7 mouse cellular contexts compared by ENCODE assay signal in the genomic region with DNA sequence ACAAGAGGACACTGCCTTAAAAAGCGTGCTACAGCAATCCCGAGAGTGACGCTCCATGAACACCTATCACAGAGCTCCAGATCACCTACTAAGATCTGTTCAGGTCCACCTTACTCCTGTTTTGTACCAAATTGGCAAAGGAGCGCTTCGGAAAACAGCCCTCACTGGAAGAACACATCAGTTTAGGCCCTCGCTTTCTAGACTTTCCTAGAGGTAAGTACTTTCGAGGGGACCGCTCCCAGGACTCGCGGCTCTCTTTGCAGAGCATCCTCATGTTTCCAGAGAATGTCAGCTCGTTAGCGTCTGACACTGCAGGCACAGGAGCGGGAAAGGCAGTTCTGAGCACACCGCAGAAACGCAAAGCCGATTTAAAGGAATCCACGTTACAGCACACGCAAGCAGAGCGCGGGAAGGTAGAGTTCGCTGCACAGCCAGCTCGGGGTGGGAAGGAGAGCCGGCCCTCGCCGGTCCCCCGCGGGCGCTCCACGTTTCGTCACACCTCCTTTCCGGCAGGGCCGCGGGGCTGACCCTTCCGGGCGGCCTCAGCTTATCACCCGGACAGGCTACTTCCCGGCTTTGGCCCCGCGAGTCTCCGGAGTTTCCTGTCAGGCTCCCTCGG. TPM values are rescaled to one million over a fixed set of nuclear protein-coding genes. Genes with fewer than 3 reads are reported as not detected.
DNase-seq lines count a peak whose midpoint lies in the region; ATAC-seq and TF ChIP-seq lines count a peak whose summit lies in the region.

Fer (plus strand) TSS at position 51 of the 619 bp plus-strand sequence.

- H3K36me3 ChIP-seq in thymus, adult 2 months (ENCODE audit: control insufficient read depth, insufficient read depth, low read length), result no peaks in the 10 kb centered on the region
- no peaks in the 10 kb centered on the region for H3K36me3 ChIP-seq in embryonic facial prominence, embryonic 10.5 days (replicated peaks)
- no peaks in the 10 kb centered on the region for H3K36me3 ChIP-seq in heart, embryonic 11.5 days (ENCODE audit: control insufficient read depth, insufficient read depth, low read length)
- no peaks in the 10 kb centered on the region for H3K36me3 ChIP-seq in midbrain, embryonic 14.5 days (ENCODE audit: control insufficient read depth, insufficient read depth, low read length)

- no peak for TF ChIP-seq CTCF in thymus, adult 2 months (IDR thresholded peaks at IDR 0.05; ENCODE audit: borderline replicate concordance, control insufficient read depth, extremely low read depth, insufficient read depth, low read length, poor library complexity)

- TF ChIP-seq POLR2A in thymus, adult 2 months (IDR thresholded peaks at IDR 0.05; ENCODE audit: control insufficient read depth, extremely low read depth, insufficient read depth, low read length, poor library complexity), result no peak

- ATAC-seq in heart, embryonic 11.5 days (replicated peaks; ENCODE audit: insufficient number of reproducible peaks, low FRiP score, low TSS enrichment), result peak; percentile 66
- peak; percentile 40 for ATAC-seq in midbrain, embryonic 14.5 days (ENCODE audit: low FRiP score, low TSS enrichment)

- peak within 1 kb of the TSS; percentile 86 for H3K9ac ChIP-seq in heart, embryonic 11.5 days (ENCODE audit: low read depth, low read length)
- H3K9ac ChIP-seq in midbrain, embryonic 14.5 days (replicated peaks; ENCODE audit: low read length), result peak within 1 kb of the TSS; percentile 96

- H3K4me3 ChIP-seq in thymus, adult 2 months (ENCODE audit: control insufficient read depth, insufficient read depth, low read length), result peak within 1 kb of the TSS; percentile 51
- H3K4me3 ChIP-seq in embryonic facial prominence, embryonic 10.5 days, result peak within 1 kb of the TSS; percentile 83
- peak within 1 kb of the TSS; percentile 92 for H3K4me3 ChIP-seq in heart, embryonic 11.5 days (ENCODE audit: low read depth, low read length)
- H3K4me3 ChIP-seq in midbrain, embryonic 14.5 days (replicated peaks; ENCODE audit: low read depth, low read length), result peak within 1 kb of the TSS; percentile 92

- H3K4me1 ChIP-seq in thymus, adult 2 months (replicated peaks; ENCODE audit: control insufficient read depth, insufficient read depth, low read length), result peaks cover 16% of the 10 kb centered on the region
- H3K4me1 ChIP-seq in embryonic facial prominence, embryonic 10.5 days, result peaks cover 5% of the 10 kb centered on the region
- 0 out of 2 replicates have a peak, but pooled peaks cover 3% of the 10 kb centered on the region for H3K4me1 ChIP-seq in heart, embryonic 11.5 days (ENCODE audit: control insufficient read depth, insufficient read depth, low read length)
- peaks cover 5% of the 10 kb centered on the region for H3K4me1 ChIP-seq in midbrain, embryonic 14.5 days (ENCODE audit: control insufficient read depth, insufficient read depth, low read length)

- DNase-seq in thymus, adult 2 months, result no peak
- no peak for DNase-seq in thymus, adult 18-20 months
- DNase-seq in embryonic facial prominence, embryonic 10.5 days (ENCODE audit: low spot score), result no peak
- no peak for DNase-seq in layer of hippocampus, postnatal 25 days (ENCODE audit: extremely low spot score in 1 of 2, low spot score in 1 of 2)
- peak; percentile 71 for DNase-seq in midbrain, embryonic 14.5 days
- no peak for DNase-seq in urinary bladder, postnatal 4 days (ENCODE audit: low spot score in 2 of 2)

- WGBS in thymus, adult 2 months, result 5% methylated on average over 41 of the region's 41 CpGs
- WGBS in embryonic facial prominence, embryonic 10.5 days, result 1% methylated on average over 41 of the region's 41 CpGs
- WGBS in heart, embryonic 11.5 days (ENCODE audit: insufficient replicate concordance), result under 1% methylated on average over 41 of the region's 41 CpGs
- 1% methylated on average over 41 of the region's 41 CpGs for WGBS in midbrain, embryonic 14.5 days

- peak within 1 kb of the TSS; percentile 91 for H3K4me2 ChIP-seq in heart, embryonic 11.5 days
- peak within 1 kb of the TSS; percentile 93 for H3K4me2 ChIP-seq in midbrain, embryonic 14.5 days (ENCODE audit: low read length)

- H3K27me3 ChIP-seq in thymus, adult 2 months (ENCODE audit: control insufficient read depth, insufficient read depth, low read length), result peaks cover 18% of the 10 kb centered on the region
- H3K27me3 ChIP-seq in embryonic facial prominence, embryonic 10.5 days (replicated peaks; ENCODE audit: low read depth, poor library complexity, severe bottlenecking), result peaks cover 6% of the 10 kb centered on the region
- no peaks in the 10 kb centered on the region for H3K27me3 ChIP-seq in heart, embryonic 11.5 days (ENCODE audit: control insufficient read depth, insufficient read depth, low read length)
- H3K27me3 ChIP-seq in midbrain, embryonic 14.5 days (ENCODE audit: control insufficient read depth, insufficient read depth, low read length), result no peaks in the 10 kb centered on the region

- H3K27ac ChIP-seq in thymus, adult 2 months (ENCODE audit: control insufficient read depth, insufficient read depth, low read length), result no peak within 1 kb of the TSS
- peak within 1 kb of the TSS; percentile 92 for H3K27ac ChIP-seq in embryonic facial prominence, embryonic 10.5 days (replicated peaks)
- H3K27ac ChIP-seq in heart, embryonic 11.5 days (ENCODE audit: low read depth, low read length), result peak within 1 kb of the TSS; percentile 85
- peak within 1 kb of the TSS; percentile 94 for H3K27ac ChIP-seq in midbrain, embryonic 14.5 days (replicated peaks; ENCODE audit: low read depth, low read length)

- H3K9me3 ChIP-seq in embryonic facial prominence, embryonic 10.5 days, result no peaks in the 10 kb centered on the region
- H3K9me3 ChIP-seq in heart, embryonic 11.5 days (replicated peaks; ENCODE audit: control insufficient read depth, low read length), result no peaks in the 10 kb centered on the region
- no peaks in the 10 kb centered on the region for H3K9me3 ChIP-seq in midbrain, embryonic 14.5 days (ENCODE audit: control insufficient read depth, low read length)

RNA-seq across cellular contexts. Expression of gene Fer, which starts in this region (rescaled TPM):
- 0.68 and 0.69 TPM in 2 replicates for polyA plus RNA-seq in thymus, adult 2 months (2012; rRNA removed)
- polyA plus RNA-seq in embryonic facial prominence, embryonic 10.5 days (2016; fragmentation: Nextera tagmentation; extraction: Ambion mirVana), result 27.2 and 29.2 TPM in 2 replicates
- polyA plus RNA-seq in heart, embryonic 11.5 days (2014; fragmentation: Nextera tagmentation; extraction: Ambion mirVana), result 26.6 and 29.4 TPM in 2 replicates
- total RNA-seq in layer of hippocampus, postnatal 25 days (2021), result 10 to 100 TPM; 33.0 TPM
- polyA plus RNA-seq in midbrain, embryonic 14.5 days (2014; fragmentation: Nextera tagmentation; extraction: Ambion mirVana), result 31.0 and 39.5 TPM in 2 replicates

Comparison
In these comparisons a context has a peak if more than half of its experiments do, and no peak if none do; other contexts are left out.
1. RNA of gene Fer (polyA plus RNA-seq): 31.0 to 39.5 TPM in midbrain, embryonic 14.5 days, 27.2 to 29.2 TPM in embryonic facial prominence, embryonic 10.5 days and 26.6 to 29.4 TPM in heart, embryonic 11.5 days; 0.68 to 0.69 TPM in thymus, adult 2 months; every median in the first group is over 10 times any median in the second.
2. Peak in every context shown above with its lines, with median percentiles within 50 percentile points of each other: H3K4me3 ChIP-seq.